Mouse (Mus musculus) layer of hippocampus, postnatal 36 days (tissue): ENCODE results near the gene Frs3. TPM values are rescaled to one million over a fixed set of nuclear protein-coding genes. Genes with fewer than 3 reads are reported as not detected.
"Not testable (repeated sequence)": the region's sequence is repeated elsewhere in the genome, so short reads cannot be mapped to it uniquely, and the experiment has no call there.

Experiments
- DNase-seq, 2 experiments: peaks; one replicate each; pipeline ENCODE4 v3.0.0; 2022
- total RNA-seq, 2 experiments: library from RNA; stranded (reverse); gene quantifications; 2 replicates each; pipeline ENCODE4 v1.2.3; 2021

Frs3 gene
- total RNA-seq = 10 to 100 TPM; 24.2 to 25.9 TPM

DNA sequence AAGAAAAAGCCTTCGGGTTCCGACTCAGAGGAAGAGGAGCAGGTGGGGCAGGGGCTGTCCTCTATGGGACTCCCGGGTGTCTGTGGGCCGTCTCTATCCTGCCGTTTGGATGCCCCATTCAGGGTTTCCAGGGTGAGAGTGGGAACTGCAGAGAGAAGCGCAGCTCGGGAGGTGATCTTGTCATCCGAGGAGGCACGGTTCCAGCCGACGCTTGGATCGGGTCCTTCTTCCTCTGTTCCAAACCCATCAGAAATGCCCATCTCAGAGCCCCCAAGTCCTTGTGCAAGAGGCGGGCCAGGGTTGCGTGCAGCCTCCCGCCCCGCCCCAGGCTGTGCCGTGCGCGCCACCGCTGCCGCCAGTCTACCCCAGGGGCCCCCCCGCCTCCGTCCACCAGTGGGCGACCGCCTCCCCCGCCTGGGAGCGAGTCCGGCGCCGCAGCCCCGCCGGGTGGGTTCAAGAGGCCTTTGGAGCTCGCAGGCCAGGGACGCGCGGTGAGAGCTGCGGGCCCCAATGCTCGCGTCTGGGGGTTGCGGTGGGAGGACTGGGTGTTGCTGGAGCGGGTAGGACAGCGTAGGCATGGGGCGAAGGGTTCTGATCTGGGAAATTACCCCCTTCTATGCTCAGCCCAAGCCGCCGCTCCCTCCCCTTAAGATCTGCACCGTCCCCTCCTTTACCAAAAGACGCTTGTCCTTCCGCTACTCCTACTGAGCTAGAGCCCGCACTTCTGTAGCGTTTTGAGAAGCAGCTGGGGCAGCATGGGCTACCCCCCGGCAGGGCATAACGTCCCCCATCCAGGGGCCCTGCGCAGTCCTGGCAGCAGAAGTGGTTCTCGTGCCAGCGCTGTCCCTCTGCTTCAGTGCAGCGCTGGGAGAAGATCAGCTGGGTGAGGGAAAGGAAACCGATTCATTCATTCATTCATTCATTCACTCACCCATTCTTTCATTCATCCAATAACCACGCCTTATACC, at the start of gene Frs3:
TSS of gene Frs3 (plus strand) at position 423 of the 968 bp plus-strand sequence.
- peak; percentile 77 to 78 for DNase-seq

DNA sequence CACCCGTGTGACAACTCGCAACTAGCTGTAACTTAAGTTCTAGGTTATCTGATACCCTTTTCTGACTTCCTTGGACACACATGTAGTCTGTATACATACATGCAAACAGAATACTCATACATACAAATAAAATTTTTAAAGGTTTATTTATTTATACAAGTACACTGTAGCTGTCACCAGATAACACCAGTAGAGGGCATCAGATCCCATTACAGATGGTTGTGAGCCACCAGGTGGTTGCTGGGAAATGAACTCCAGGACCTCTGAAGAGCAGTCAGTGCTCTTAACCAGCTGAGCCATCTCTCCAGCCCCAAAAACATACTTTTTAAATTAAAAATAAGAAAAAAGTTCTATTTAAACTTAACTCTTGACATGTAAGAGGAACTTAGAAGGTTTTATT, 45.8 kb upstream of the Frs3 start:
- no peak for DNase-seq

DNA sequence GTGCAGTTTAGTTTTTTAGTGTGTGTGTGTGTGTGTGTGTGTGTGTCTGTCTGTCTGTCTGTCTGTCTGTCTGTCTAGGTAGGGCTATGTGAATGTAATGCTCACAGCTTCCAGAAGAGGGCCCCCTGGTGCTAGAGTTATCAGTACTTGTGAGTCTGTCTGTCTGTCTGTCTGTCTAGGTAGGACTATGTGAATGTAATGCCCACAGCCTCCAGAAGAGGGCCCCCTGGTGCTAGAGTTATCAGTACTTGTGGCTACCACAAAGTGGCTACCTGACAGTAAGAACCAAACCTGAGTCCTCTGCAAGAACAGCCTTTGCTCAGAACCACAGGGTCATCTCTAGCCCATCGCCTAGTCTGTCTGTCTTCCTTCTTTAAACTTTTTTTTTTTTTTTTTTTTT, 42.1 kb upstream of the Frs3 start:
- DNase-seq = peak in 1 of 2 experiments; percentile 22

DNA sequence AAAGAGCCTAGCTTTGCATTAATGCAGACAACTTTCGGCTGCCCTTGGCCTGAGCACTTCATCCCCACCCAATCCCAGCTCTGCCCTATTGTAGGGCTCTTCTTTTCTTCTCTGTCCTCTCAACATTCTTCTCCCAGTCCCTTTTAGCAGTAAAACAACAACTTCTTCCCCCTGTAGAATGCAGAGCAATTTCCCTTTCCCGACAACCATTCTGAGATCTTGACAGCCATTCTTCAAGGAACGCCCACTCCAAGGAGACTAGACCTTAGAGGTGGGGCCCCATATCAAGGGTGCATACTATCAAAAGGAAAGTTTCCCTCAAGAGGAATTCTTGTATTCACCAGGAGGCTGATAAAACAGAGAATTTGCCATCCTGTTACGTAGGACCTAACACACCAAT, 39.9 kb upstream of the Frs3 start:
- no peak for DNase-seq

DNA sequence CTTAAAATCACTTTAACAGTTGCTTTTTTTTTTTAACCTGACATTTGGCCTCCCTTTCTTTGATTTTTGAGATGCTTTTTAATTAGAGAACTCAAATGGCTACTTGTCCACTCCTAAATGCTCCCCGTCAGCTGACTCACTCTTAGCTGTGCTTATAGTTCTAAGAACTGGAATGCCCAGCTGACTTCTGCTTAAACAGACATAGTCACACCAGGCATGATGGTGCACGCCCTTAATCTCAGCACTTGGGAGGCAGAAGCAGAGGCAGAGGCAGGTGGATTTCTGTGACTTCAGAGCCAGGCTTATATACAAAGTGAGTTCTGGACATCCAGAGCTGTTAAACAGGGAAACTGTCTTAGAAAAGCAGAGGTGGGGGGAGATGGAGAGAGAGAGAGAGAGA, 36.9 kb upstream of the Frs3 start:
- DNase-seq = no peak

DNA sequence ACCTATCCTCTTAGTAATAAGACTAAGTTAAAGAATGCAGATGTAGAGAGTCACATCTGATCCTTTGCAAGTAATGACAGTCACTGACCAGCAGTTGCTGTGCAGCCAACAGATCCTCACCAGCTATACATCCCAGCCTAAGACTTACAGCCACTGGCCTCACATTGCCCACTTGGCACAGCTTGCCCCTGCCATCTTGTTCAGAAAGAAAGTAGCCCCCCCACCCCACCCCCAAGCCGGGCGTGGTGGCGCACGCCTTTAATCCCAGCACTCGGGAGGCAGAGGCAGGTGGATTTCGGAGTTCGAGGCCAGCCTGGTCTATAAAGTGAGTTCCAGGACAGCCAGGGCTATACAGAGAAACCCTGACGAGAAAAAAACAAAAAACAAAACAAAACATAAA, 34.5 kb upstream of the Frs3 start:
- DNase-seq = not testable (repeated sequence)

DNA sequence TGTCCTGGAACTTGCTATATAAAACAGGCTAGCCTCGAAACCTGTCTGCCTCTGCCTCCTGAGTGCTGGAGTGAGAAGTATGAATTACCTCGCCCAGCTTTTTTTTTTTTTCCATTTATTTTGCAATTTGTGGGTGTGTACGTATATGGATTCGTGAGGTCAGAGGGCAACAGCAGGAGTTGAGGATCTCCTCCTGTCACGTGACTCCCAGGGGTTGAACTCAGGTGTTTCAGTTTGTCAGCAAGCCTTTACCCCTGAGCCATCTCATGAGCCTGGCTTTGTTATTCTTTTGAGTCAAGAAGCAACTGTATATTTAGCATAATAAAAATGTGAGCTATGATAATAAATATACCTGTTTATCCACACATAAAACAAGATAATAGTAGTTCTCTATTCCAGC, 33.1 kb upstream of the Frs3 start:
- DNase-seq = no peak

DNA sequence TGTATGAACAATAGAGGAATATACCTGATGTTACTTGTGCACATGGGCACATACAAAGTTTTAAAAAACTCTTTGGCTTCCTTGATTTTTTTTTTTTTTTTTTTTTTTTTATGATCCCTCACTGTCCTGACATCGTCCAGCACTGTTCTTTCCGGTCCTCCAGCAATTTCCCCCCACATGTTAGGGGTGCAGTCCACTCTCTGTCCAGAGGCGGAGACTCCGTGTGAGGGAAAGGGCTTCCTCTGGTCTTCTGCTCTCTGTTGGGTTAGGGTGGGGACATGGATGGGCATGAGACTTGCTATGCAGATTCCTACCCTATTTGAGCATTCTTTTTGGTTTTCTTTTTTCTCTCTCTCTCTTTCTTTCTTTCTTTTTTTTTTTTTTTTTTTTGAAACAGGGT, 30.9 kb upstream of the Frs3 start:
- DNase-seq = no peak

DNA sequence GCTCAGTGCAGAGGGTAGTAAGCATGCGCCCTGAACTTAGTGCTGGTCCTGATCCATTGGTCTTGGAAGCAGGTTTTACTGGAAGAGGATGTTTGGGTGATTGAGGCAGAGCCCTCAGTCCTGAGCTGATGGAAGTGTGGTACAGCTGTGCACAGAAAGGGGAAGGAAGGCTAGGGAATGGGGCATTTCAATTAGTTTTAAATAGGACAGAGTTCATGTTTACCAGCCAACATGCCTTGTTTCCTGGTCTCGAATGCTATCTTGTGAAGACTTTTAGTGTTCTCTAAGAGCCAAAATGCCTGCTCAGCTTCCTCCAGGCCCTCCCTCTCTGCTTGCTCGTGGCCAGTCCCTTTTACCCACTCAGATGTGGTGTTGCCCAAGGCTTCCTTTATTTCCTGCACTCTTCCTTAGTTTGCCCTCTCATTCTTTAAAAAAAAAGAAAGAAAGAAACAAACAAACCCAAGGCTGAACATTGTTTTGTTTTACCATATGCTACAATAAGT, 30.0 kb upstream of the Frs3 start:
- DNase-seq = no peak

DNA sequence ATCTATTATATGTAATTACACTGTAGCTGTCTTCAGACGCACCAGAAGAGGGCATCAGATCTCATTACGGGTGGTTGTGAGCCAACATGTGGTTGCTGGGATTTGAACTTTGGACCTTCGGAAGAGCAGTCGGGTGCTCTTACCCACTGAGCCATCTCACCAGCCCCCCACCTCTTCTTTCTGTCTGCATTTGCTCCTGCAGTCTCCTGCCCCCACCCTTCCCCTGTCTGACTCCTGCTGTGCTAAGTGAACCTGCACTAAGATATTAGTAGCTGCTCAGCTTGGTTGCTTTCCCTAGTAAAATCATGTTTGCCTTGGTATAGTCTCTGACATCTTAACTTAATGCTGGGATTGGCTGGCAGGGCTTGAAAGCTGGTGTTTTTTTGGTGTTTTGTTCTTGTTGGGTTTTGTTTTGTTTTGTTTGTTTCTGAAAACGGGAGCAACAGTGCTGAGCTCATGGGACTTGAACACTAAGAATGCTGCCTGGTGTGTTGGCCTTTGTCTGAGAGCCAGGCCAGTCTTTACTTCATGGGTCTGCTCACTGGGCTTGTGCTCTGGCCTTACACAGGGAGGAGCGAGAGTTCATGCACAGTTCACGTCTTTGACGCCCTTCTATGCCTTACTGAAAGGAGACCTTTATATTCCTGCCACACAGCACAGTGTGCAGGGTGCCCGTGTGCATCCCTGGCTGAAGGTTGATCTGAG, 25.7 kb upstream of the Frs3 start:
- no peak for DNase-seq

DNA sequence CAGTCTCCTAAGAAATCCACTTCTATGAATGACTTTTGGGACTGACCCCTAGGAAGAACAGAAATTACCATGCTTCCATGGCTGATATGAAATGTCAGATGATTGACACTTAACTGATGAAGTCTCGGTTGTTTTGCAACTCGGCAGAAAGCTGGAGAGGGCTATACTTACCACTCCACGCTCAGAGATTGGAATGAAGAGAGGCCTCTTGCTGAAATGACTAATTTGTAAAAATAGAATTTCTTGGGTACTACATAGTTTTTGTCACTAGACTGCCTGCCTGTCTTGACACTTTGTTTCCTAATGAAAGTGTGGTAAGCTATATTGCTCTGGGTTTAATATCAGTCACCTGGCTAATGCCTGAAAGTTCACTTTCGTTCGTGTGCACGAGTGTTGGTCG, 24.4 kb upstream of the Frs3 start:
- DNase-seq = no peak

DNA sequence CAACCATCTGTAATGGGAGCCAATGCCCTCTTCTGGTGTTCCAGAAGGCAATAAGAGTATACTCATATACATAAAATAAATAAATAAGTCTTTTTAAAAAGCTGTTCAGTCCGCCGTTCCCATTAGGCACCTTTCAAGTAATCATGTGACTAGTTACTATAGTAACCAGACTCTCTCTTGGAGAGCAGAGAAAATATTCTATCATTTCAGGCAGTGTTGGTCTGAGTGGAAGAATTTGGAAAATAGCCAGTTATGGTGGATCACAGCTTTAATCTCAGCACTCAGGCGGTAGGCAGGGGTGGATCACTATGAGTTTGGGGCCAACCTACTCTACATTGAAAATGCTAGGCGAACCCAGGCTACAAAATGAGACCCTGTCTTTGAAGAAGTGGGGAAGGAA, 19.7 kb upstream of the Frs3 start:
- no peak for DNase-seq

DNA sequence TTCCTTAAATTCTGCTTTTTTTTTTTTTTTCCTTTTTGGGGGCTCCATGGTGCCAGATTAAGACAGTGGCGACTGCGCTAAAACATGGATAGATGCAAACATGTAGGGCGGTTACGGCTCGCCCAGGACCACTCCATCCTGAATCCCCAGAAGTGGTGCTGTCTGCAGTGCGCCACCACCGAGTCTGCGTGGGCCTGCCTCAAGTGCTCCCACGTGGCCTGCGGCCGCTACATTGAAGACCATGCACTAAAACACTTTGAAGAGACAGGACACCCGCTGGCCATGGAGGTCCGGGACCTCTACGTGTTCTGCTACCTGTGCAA, 16.9 kb upstream of the Frs3 start:
- DNase-seq = no peak

DNA sequence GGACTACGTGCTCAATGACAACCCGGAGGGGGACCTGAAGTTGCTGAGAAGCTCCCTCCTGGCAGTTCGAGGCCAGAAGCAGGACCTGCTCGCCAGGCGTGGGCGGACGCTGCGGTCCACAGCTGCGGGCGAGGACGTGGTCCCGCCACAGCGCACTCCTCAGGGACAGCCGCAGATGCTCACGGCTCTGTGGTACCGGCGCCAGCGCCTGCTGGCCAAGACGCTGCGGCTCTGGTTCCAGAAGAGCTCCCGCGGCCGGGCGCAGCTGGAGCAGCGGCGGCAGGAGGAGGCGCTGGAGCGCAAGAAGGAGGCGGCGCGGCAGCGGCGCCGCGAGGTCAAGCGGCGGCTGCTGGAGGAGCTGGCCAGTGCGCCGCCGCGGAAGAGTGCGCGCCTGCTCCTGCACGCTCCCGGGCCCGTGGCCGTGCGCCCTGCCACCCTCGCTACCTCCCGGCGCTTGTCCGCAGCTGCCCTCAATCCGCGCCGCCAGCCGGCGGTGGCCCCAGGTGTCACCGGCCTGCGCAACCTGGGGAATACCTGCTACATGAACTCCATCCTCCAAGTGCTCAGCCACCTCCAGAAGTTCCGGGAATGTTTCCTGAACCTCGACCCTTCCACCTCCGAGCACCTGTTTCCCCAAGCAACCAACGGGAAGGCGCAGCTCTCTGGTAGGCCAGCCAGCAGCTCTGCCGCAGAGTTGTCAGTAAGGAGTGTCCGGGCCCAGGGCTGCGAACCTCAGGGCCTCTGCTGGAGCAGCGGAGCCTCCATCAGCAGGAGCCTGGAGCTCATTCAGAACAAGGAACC, 16.3 kb upstream of the Frs3 start:
- DNase-seq = peak; percentile 41 to 42

DNA sequence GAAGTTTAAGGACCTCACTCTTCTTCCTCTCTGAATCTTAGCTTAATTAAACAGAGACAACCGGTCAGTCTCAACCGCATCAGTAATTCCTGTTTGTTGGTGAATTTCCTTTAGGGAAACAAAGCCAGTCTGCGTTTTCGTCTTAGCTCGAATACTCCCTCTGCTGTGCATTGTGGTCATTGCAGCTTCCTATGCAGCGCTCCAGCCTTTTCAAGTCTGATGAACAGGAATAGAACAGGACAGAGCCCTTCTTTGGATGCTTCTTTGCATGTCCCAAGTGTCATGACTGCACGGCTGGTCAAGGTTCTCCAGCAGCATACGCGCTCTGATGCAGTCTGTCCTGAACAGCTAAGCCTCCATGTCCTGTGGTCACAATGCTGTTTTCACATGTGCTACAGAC, 12.2 kb upstream of the Frs3 start:
- DNase-seq = peak; percentile 71 to 76

DNA sequence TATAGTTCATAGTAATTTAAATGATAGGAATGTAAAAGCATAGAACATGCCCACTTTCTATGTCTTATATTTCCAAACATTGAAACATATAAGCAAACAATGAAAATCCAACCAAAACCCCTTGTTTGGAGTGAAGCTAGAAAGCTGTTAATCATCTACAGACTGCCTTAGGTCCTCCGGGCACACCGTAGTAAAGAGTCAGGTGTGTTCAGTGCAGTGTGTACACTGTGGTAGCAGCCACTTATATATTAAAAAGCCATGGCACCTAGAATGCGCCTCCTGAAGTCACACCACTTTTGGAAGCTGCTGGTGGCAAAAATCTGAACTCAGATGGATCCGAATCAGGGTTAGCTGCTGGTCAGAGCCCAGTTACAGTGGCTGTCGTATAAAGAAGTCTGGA, 10.6 kb upstream of the Frs3 start:
- no peak for DNase-seq

DNA sequence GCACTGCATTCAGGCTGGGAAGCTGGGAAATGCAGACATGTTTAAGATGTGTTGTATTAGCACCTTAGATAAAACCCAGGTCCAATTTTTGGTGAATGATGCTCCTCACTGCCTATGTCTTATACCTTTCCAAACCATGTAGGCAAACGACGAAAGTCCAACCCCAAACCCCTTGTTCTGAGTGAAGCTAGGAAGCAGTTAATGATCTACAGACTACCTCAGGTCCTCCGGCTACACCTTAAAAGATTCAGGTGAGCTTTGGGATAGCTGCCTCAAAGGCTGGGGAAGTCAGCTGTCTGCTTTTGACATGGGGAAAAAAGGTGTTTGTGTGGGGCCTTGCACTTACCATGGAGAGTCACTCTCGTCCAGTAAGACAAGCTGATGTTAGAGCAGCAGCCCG, 10.1 kb upstream of the Frs3 start:
- no peak for DNase-seq

DNA sequence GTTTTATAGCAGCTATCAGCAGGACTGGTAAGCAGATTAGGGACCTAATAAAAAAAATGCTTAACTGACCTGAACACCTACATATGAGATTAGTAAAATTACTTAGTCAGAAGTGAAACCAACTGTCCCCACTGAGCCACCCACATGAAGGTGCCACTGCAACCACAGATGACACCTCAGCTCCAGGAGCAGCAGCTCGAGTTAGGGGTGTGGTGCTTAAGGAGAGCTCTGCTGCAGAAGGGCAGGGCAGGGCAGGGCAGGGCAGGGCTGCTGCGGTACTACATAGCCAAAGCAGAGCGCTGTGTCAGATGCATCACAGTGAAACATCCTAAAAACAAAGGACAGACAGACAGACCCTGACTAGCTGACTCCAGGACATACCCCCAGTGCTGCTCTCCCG, 6.0 kb upstream of the Frs3 start:
- DNase-seq = no peak

DNA sequence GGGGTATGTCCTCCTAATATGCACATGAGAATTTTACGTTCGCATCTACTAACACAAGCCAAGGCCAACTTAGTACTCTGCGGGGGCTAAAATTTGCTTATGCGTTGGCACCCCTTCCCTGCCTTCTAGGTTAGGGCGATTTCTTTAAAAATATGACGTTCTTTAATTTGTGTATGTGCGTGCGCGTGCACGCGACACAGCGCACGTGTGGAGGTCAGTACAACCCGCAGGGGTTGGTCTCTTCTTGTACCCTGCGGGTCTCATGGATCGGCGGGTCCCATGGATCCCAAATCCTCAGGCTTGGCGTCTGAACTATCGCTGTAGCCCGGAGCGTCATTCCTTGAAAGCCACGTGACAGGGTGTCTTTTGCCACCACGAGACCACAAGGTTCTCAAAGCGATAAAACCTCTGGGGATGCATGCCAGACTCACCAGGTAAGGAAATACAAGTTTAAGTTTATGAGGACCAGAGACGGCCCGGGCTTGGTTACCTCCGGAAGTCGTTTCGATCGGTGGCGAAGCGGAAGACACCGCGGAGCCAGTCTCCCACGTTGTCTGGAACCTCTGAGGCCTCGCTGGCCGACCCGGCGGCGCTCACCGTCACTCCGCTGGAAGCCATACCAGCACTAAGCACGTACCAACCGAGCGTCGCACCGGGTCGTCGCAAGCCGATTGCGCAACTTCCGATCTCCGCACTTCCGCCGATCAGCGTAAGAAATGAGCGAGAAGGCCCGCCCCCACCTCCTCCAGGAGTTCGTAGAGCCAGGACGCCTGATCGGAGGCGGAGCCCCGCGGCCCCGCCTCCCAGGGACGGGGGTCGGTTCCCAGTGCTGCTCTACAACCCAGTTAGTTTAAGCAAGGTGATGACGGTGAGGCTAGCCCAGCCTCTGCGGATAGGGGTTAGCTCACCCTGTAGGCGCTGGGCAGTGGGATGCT, 1.2 kb upstream of the Frs3 start:
- peak; percentile 93 to 94 for DNase-seq

DNA sequence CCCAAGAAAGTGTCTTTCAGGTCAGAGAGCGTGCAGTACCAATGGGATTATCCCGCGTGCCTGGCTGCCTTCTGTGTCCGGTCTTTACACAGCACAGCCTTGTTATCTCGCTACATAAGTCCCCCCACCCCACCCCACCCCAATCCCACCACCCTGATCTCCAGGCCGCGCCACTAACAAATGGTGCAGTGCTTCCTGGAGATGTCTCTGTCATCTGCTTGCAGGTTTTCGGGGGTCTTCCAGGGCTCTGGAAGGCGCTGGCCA, 554 bp upstream of the Frs3 start, which contains the start of gene Tomm6:
TSS of gene Tomm6 (minus strand) at position 43 of the 264 bp plus-strand sequence.
- DNase-seq = no peak

DNA sequence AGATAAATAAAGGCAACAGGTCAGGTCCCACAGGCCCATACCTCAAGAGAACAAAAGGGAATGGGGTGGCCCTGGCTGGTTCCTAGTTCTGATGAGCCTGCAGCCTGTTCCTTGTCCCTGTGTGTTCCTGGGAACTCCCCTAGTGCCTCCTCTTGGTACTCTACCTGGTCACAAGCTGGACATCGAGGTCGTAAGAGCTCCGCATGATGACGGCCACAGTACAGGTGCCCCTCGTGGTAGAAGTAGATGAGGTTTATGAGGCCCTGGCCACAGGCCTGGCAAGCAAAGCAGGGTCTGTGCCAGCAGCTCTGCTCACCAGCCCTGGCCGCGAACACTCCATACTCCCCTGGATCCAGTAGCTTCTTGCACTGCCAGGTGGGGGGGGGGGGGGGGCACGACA, 1.1 kb downstream of the Frs3 start:
- DNase-seq = no peak

DNA sequence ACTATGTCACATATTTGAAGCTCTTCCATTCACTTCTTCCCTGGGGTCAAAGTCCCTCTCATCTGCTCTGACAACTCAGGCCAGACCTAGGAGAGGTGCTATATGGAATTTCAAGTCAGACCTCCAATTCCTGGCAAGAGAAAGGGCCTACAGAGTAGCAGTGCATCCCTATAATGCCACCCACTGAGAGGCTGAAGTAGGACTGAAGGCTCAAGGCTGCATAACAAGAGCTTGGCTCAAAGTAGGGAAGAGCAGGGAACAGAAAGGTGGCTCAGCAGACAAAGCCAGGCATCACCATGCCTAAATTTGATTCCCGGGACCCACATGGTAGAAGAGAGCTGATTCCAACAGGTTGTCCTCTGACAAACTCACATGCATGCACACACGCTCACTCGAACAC, 2.8 kb downstream of the Frs3 start:
- no peak for DNase-seq
